Mouse (Mus musculus): Measurements from ENCODE around the gene Cyp21a1.
A peak's percentile ranks its signal among the peaks of the same experiment; 100 is the strongest.
"Not testable (repeated sequence)": the region's sequence is repeated elsewhere in the genome, so short reads cannot be mapped to it uniquely, and the experiment has no call there.

Gene Cyp21a1

DNA sequence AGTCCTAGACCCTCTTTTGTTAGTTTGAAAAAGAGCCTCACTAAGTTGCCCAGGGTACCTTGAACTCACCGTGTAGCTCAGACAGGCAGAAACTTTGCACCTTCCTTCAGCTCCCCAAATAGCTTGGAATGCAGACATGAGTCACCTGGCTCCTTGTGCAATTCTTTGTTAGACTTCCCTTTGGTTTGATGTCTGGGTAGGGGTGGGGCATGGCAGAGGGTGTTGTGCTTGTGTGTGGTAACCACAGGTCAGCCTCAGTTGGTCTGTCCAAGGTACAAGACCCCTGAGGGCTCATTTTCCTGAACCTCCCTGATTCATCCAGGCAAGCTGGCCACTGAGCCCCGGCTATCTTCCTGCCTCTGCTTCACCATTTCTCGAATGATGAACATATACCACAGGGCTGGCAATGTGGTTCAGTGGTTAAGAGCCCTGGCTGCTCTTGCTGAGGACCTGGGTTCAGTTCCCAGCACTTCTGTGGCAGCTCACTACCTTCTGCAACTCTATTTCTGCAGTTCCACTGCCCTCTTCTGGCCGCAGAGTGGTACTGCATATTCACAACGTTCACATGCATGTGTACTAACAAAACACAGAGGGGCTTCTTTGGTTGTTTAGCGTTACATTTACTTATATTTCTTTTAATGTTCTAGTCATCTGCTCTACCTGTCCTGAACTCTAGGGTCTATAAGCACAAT lies 656 bp upstream of the Cyp21a1 start:
- DNase-seq = no peak

DNA sequence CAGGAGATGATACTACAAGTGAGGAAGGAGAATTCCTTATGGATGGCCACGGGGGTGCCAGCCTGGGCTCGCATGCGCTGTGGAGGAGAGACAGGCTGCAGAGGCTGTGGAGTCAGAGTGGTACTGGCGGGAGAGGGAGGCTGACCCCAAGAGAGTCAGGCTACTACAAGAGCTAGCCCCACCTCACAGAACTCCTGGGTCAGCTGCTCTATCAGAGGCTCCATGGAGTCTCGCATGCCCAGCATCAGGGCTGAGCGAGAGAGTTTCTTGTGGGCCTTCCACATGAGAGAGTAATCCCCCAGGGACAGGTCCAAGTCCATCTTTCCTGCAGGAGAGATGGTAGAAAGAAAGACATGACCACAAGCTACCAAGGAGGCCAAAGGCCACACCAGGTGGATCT lies 994 bp downstream of the Cyp21a1 start:
- DNase-seq = not testable (repeated sequence)

DNA sequence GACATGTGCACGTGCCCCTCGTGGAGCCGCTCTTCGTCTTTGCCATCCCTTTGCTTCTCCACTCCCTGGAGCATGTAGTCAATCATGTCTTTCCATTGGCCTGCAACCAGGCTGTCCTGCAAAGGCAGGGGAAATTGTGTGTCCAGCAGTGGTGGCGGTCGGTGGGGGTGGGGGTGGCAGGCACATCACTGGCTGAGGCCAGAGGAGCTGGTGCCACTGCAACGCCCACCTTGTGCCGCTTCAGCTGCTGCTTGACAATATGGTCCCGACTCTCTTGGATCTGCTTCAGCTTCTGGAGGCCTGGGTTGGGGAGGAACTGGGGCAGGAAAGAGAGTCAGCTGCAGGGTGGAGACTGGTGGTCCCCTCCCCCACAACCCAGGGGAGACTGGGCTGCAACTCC lies 1.6 kb downstream of the Cyp21a1 start:
- not testable (repeated sequence) for DNase-seq

DNA sequence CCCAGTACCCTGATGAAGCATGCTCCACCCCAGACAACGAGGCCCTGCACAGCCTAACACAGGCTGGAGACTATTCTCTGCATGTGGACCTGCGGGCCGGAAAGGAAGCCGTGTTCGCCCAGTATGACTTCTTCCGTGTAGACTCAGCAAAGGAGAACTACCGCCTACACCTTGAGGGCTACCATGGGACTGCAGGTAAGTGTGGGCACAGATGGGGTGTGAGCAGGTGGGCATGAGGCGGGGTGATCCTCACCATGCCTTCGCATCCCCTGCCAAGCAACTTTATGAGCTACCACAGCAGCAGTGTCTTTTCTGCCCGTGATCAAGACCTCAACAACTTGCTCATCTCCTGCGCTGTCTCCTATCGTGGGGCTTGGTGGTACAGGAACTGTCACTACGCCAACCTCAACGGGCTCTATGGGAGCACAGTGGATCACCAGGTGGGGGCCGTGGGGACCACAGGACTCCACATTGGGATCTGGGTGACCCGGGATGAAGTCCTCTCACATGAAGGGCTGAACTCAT lies 3.5 kb downstream of the Cyp21a1 start:
- DNase-seq = not testable (repeated sequence)

DNA sequence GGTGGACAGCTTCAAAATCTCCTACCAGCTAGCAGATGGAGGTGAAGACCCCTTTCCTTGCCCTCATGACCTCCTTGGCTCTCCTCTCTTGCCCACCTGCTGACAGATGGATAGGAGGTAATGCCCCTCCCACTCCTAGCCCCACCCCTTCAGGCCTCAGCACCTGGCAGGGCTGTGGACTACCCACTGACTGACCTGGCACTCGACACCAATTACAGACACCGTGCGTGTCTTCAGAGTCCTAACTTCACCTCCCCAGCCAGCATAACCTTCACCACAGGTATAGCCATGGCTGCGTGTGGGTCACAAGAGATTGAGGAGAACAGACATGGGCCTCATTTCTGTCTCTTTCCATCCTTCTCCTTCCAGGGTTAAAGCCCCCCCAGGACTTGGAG lies 4.8 kb downstream of the Cyp21a1 start:
- DNase-seq = no peak

DNA sequence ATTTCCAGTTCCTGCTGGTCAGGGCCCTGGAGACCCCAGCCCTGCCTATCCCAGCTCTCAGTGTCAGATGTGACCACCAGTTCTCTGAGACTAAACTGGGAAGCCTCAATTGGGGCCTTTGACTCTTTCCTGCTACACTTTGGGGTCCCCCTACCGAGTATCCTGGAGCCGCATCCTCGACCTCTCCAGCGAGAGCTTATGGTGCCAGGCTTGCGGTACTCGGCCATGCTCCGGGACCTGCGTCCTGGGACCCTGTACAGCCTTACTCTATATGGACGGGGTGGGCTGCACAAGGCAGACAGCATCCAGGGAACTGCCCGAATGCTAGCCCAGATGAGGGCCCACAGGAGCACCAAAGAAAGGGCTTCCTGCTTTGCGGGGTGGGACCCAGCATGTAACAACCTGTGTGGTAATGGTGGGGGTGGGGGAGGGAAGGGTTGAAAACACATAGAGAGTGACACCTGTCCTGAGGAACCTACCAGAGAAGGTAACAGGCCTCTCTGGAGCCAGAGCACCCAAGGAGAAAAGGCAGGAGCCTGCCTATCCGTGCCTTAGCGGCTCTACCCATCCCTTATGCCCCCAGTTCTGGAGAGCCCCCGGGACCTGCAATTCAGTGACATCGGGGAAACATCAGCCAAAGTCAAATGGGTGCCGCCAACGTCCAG lies 5.4 kb downstream of the Cyp21a1 start:
- no peak for DNase-seq

- DNase-seq = not testable (repeated sequence)
These were observed 6.3 kb downstream of the Cyp21a1 start for GRCm38 (mm10) chr17:34798071-34798470.

DNA sequence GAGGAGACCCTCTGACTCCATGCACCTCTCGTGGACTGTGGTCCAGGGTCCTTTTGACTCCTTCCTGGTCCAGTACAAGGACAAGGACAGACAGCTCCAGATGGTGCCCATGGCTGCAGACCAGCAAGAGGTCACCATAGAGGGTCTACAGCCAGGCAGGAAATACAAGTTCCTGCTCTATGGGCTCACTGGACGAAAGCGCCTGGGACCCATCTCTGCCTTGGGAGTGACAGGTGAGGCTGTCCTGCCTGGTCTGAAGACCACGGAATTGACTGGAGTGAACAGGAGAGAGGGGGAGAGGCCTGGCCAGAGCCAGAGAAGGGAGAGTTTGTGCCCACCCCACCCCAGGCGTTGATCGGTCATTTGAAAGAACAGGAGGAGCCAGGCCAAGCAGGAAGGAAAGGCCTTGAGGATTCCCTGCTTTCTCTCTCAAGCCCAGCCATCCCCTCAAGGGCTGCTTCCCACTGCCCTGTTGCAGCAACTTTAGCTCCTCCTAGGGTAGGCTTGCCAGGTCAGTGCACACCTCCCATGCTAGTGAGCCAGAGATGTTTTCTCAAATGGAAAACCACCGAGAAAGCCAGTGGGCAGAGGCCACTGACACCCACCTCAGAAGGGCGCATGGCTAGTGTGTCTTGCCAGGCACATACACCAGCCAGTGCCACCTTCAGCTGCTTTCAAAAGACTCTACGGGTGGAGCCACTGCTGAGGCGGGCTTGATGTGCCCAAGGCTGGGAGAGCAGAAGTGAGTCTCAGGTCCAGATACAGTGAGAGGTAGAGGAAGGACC lies 7.0 kb downstream of the Cyp21a1 start:
- not testable (repeated sequence) for DNase-seq

- no peak for DNase-seq
These were observed 7.8 kb downstream of the Cyp21a1 start for GRCm38 (mm10) chr17:34796311-34797140.

DNA sequence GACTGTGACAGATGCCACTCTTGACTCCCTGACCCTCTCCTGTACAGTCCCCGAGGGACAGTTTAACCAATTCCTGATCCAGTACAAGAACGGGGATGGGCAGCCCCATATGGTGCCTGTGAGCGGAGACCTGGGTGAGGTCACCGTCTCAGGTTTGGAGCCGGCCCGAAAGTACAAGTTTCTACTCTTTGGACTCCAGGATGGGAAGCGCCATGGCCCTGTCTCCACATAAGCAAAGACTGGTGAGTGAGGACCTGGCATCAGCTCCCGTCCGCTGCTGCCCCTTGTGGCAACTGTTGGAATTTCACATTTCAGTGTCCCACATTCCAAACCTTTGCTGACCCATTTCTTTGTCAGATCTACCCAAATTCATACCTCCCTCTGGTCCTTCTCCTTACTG lies 8.7 kb downstream of the Cyp21a1 start:
- peak; percentile 53 to 57 for DNase-seq

DNA sequence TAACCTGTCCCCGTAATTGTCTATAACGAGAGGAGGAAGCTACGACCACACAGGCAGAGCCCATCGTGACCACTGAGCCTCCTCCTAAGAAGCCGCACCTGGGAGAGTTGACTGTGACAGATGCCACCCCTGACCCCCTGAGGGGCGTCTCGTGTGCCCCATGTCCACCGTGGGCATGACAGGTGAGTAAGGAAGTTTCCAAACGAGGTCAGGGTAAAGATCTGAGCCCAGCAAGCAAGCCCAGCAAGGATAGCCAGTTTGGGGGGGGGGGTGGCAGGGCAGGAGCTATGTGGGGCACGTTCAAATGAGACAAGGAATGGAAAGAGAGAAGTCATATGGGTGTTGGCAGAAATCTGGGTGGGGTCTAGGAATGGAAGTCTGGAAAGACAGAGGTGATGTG lies 9.3 kb downstream of the Cyp21a1 start:
- DNase-seq = no peak

DNA sequence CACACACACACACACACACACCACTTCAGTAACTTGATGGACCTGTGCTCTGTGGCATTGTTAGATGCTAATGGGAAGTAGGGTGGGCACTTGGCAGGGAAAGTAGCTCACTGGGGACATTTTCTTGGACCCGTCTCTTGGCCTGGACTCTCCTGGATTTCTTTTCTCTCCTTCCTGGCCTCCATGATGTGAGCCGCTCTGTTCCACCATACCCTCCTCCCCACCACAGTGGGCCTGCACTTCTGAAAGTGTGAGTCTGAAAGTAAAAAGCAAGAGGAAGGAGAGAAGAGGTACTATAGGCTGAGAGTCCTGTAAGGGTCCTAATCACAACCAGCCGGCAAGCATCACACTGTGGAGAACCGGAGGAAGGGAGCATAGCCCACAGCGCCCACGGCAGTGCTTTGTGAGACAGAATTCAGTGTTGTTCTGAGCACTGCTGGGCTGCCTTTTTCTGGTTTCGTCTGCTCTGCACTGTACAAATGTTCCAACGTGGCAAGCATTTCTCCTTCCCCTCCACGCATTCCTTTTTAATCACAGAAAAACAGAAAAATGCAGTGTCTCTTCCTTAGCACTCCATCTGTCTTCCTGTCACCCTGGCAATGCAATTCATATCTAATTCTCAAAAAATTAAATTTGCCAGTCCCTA lies 26.6 kb downstream of the Cyp21a1 start:
- no peak for DNase-seq

GRCm38 (mm10) chr17:34761471-34761870 lies 42.9 kb downstream of the Cyp21a1 start:
- DNase-seq = no peak
